Mouse (Mus musculus) stomach, embryonic 14.5 days (tissue): ENCODE measurements at regions not wholly inside any gene's neighbourhood (a gene's known extent, or its start where the extent isn't known, plus 50 kb on each side); places are given as distances from the start of the nearest gene placed in this dataset.
"Not testable (repeated sequence)": the region's sequence is repeated elsewhere in the genome, so short reads cannot be mapped to it uniquely, and the experiment has no call there.

Source experiments
- ATAC-seq: fragments of 200-750 bp; cut with Nextera tagmentation; 2 replicates; pipeline ENCODE4 v1.8.0; 2017; ENCODE audit warnings: low read depth, moderate TSS enrichment; ENCODE audit not compliant: insufficient number of reproducible peaks, insufficient read depth, low FRiP score
- H3K27ac ChIP-seq: fragments of 300-500 bp; sonication (generic); 2 replicates; pipeline ENCODE4 v1.5.1; 2014; ENCODE audit warnings: mild to moderate bottlenecking, low read length, moderate library complexity, mixed read lengths
- H3K27me3 ChIP-seq: fragments of 300-500 bp; sonication (generic); 2 replicates; pipeline ENCODE4 v1.6.1; 2014; ENCODE audit warnings: low read length, control low read depth, mixed read lengths; ENCODE audit not compliant: control insufficient read depth, insufficient read depth
- H3K36me3 ChIP-seq: fragments of 300-500 bp; sonication (generic); 2 replicates; pipeline ENCODE4 v1.6.1; 2014; ENCODE audit warnings: mild to moderate bottlenecking, control low read depth, low read length, moderate library complexity, mixed read lengths; ENCODE audit not compliant: control insufficient read depth, insufficient read depth
- H3K4me1 ChIP-seq: fragments of 300-500 bp; sonication (generic); 2 replicates; pipeline ENCODE4 v1.6.1; 2014; ENCODE audit warnings: low read length, control low read depth, mixed read lengths; ENCODE audit not compliant: control insufficient read depth, insufficient read depth
- H3K4me2 ChIP-seq: fragments of 300-500 bp; sonication (generic); replicated peaks from 2 replicates; pipeline ENCODE4 v1.6.1; 2014; ENCODE audit warnings: low read depth, low read length, control low read depth
- H3K4me3 ChIP-seq: fragments of 300-500 bp; sonication (generic); 2 replicates; pipeline ENCODE4 v1.5.1; 2014; ENCODE audit warnings: low read depth, low read length, control low read depth
- H3K9ac ChIP-seq: fragments of 300-500 bp; sonication (generic); replicated peaks from 2 replicates; pipeline ENCODE4 v1.6.1; 2014; ENCODE audit warnings: low read depth, mild to moderate bottlenecking, control low read depth, low read length, moderate library complexity, mixed read lengths
- H3K9me3 ChIP-seq: fragments of 300-500 bp; sonication (generic); 2 replicates; pipeline ENCODE4 v1.6.1; 2016; ENCODE audit warnings: low read depth, low read length, control low read depth; ENCODE audit not compliant: control insufficient read depth
- WGBS: fragments of 180-500 bp; shearing (Covaris S2); extraction: QIAGEN DNeasy Blood & Tissue Kit; methylation state at CpG from one replicate; pipeline ENCODE4 v1.1.7; 2014; 5-methylcytosine and 5-hydroxymethylcytosine counted together

- H3K27ac ChIP-seq, H3K4me2 ChIP-seq, H3K9ac ChIP-seq, H3K4me3 ChIP-seq, H3K36me3 ChIP-seq, H3K9me3 ChIP-seq, H3K4me1 ChIP-seq, ATAC-seq, H3K27me3 ChIP-seq: not testable (repeated sequence)
- 90% methylated on average over 7 of the region's 7 CpGs for WGBS
Observed at GRCm38 (mm10) chr14:53474170-53474569, 779.7 kb downstream of the Dad1 start.

GRCm38 (mm10) chr14:53460790-53461189 is 793.1 kb downstream of the Dad1 start:
- not testable (repeated sequence) for H3K9me3 ChIP-seq, H3K27me3 ChIP-seq, H3K36me3 ChIP-seq, H3K4me1 ChIP-seq, H3K4me2 ChIP-seq, H3K27ac ChIP-seq, H3K4me3 ChIP-seq, H3K9ac ChIP-seq, ATAC-seq

GRCm38 (mm10) chr14:53454001-53454400 is 799.9 kb downstream of the Dad1 start:
- ATAC-seq, result no peak

GRCm38 (mm10) chr14:53439643-53440042 is 814.3 kb downstream of the Dad1 start:
- H3K4me2 ChIP-seq, H3K9ac ChIP-seq, H3K9me3 ChIP-seq, H3K4me3 ChIP-seq, H3K27ac ChIP-seq, H3K27me3 ChIP-seq, ATAC-seq, H3K36me3 ChIP-seq, H3K4me1 ChIP-seq: not testable (repeated sequence)

More at GRCm38 (mm10) chr14:53454001-53454400, 799.9 kb downstream of the Dad1 start:
- no peaks in the 10 kb centered on the region for H3K4me1 ChIP-seq
- no peaks in the 10 kb centered on the region for H3K9me3 ChIP-seq
- 67% methylated on average over 1 of the region's 1 CpGs for WGBS
- no peak overlapping the region for H3K9ac ChIP-seq
- no peak overlapping the region for H3K4me3 ChIP-seq
- H3K27ac ChIP-seq, result no peak overlapping the region
- no peak overlapping the region for H3K4me2 ChIP-seq
- no peaks in the 10 kb centered on the region for H3K36me3 ChIP-seq
- no peaks in the 10 kb centered on the region for H3K27me3 ChIP-seq

GRCm38 (mm10) chr14:53430130-53430529 is 823.8 kb downstream of the Dad1 start:
- H3K4me3 ChIP-seq, H3K4me2 ChIP-seq, H3K36me3 ChIP-seq, H3K9me3 ChIP-seq, H3K27ac ChIP-seq, ATAC-seq, H3K9ac ChIP-seq, H3K27me3 ChIP-seq, H3K4me1 ChIP-seq: not testable (repeated sequence)
- 71% methylated on average over 2 of the region's 3 CpGs for WGBS

- WGBS, result 75% methylated on average over 1 of the region's 1 CpGs
- ATAC-seq, result not testable (repeated sequence)
Observed at GRCm38 (mm10) chr14:53428447-53428846, 825.5 kb downstream of the Dad1 start.

GRCm38 (mm10) chr14:53427636-53428035 is 826.3 kb downstream of the Dad1 start:
- 80% methylated on average over 10 of the region's 10 CpGs for WGBS
- not testable (repeated sequence) for H3K27ac ChIP-seq, ATAC-seq, H3K4me3 ChIP-seq, H3K9ac ChIP-seq, H3K27me3 ChIP-seq, H3K4me2 ChIP-seq, H3K4me1 ChIP-seq, H3K36me3 ChIP-seq, H3K9me3 ChIP-seq

More at GRCm38 (mm10) chr14:53428447-53428846, 825.5 kb downstream of the Dad1 start:
- not testable (repeated sequence) for H3K4me1 ChIP-seq, H3K27me3 ChIP-seq, H3K9me3 ChIP-seq, H3K9ac ChIP-seq, H3K36me3 ChIP-seq, H3K27ac ChIP-seq, H3K4me3 ChIP-seq, H3K4me2 ChIP-seq

- ATAC-seq, H3K4me3 ChIP-seq, H3K9me3 ChIP-seq, H3K36me3 ChIP-seq, H3K4me1 ChIP-seq, H3K9ac ChIP-seq, H3K27me3 ChIP-seq, H3K27ac ChIP-seq, H3K4me2 ChIP-seq: not testable (repeated sequence)
- WGBS, result 75% methylated on average over 1 of the region's 2 CpGs
Observed at GRCm38 (mm10) chr14:53416955-53417354, 836.9 kb downstream of the Dad1 start.

- H3K4me3 ChIP-seq, H3K9me3 ChIP-seq, H3K36me3 ChIP-seq, H3K4me1 ChIP-seq, H3K27ac ChIP-seq, H3K4me2 ChIP-seq, H3K27me3 ChIP-seq, H3K9ac ChIP-seq, ATAC-seq: not testable (repeated sequence)
- WGBS, result 86% methylated on average over 2 of the region's 5 CpGs
Observed at GRCm38 (mm10) chr14:53407500-53408227, 846.2 kb downstream of the Dad1 start.
